Mouse (Mus musculus): ENCODE measurements around the gene Vcam1. TPM values are rescaled to one million over a fixed set of nuclear protein-coding genes. Genes with fewer than 3 reads are reported as not detected.

The Vcam1 gene
- polyA plus RNA-seq, 1 experiment from 2014 or later: 78.6 TPM

DNA sequence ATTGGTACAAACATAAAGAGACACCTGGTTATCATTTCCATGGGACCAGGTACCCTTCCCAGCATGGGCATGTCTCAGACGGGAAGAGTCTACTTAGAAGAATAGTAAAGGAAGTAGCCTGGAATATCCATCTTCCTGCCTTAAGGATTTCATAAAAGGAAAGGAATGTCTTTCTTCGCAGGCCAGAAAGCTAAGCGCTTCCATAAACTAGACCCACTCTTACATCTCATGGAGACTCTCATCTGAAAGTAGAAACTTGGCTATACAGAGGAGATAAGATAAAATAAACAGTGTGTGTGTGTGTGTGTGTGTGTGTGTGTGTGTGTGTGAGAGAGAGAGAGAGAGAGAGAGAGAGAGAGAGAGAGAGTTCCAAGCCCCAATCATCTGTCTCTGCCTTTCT is 36.9 kb downstream of the Vcam1 start:
- ATAC-seq (ENCODE audit: insufficient read depth): peak; percentile 74

GRCm38 (mm10) chr3:116091706-116092105 is 37.8 kb downstream of the Vcam1 start:
- no peak overlapping the region for H3K4me3 ChIP-seq (ENCODE audit: low read depth, low read length)
- peak; percentile 42 for TF ChIP-seq CTCF (IDR thresholded peaks at IDR 0.05; ENCODE audit: low read depth)
- H3K9ac ChIP-seq: no peak overlapping the region
- ATAC-seq (ENCODE audit: insufficient read depth) (no peak), DNase-seq (no peak)
- peaks cover 8% of the 10 kb centered on the region for H3K4me1 ChIP-seq (ENCODE audit: insufficient read depth)
- peaks cover 14% of the 10 kb centered on the region; the same call in 1 of the 2 replicates for H3K9me3 ChIP-seq (ENCODE audit: low read depth, low read length)
- H3K27me3 ChIP-seq (ENCODE audit: insufficient read depth, low read length): no peaks in the 10 kb centered on the region
- no peak overlapping the region for H3K27ac ChIP-seq (ENCODE audit: low read depth)
- H3K36me3 ChIP-seq (ENCODE audit: insufficient read depth): no peaks in the 10 kb centered on the region
- no peak overlapping the region for H3K4me2 ChIP-seq
- 81% methylated on average over 5 of the region's 5 CpGs for WGBS

More for the DNA sequence above, 36.9 kb downstream of the Vcam1 start:
- peak; percentile 66 for DNase-seq
- no peak for TF ChIP-seq CTCF (IDR thresholded peaks at IDR 0.05; ENCODE audit: low read depth)
- Histone ChIP-seq H3K4me3 (ENCODE audit: low read depth, low read length) (no peak overlapping the region), H3K9ac (no peak overlapping the region), H3K27me3 (ENCODE audit: insufficient read depth, low read length) (no peaks in the 10 kb centered on the region), H3K9me3 (ENCODE audit: low read depth, low read length) (peaks cover 12% of the 10 kb centered on the region; the same call in 1 of the 2 replicates), H3K27ac (ENCODE audit: low read depth) (peak overlapping the region; percentile 34; the same call in 1 of the 2 replicates), H3K4me2 (no peak overlapping the region), H3K4me1 (ENCODE audit: insufficient read depth) (peaks cover 8% of the 10 kb centered on the region), H3K36me3 (ENCODE audit: insufficient read depth) (no peaks in the 10 kb centered on the region)
- 51% methylated on average over 3 of the region's 3 CpGs for WGBS

- ATAC-seq (ENCODE audit: insufficient read depth): no peak
- H3K27ac ChIP-seq (ENCODE audit: low read depth): no peak overlapping the region
- 36% methylated on average over 4 of the region's 4 CpGs for WGBS
Measured at GRCm38 (mm10) chr3:116085962-116086361, 43.5 kb downstream of the Vcam1 start.

GRCm38 (mm10) chr3:116080939-116081676 is 48.4 kb downstream of the Vcam1 start:
- peak; percentile 62 for ATAC-seq (ENCODE audit: insufficient read depth)
- H3K4me2 ChIP-seq: peak overlapping the region; percentile 28; the same call in 1 of the 2 replicates
- DNase-seq: peak; percentile 70
- H3K27me3 ChIP-seq (ENCODE audit: insufficient read depth, low read length): no peaks in the 10 kb centered on the region
- H3K9me3 ChIP-seq (ENCODE audit: low read depth, low read length): no peaks in the 10 kb centered on the region
- H3K36me3 ChIP-seq (ENCODE audit: insufficient read depth): no peaks in the 10 kb centered on the region
- no peak overlapping the region for H3K9ac ChIP-seq
- H3K4me3 ChIP-seq (ENCODE audit: low read depth, low read length): no peak overlapping the region
- no peaks in the 10 kb centered on the region; the same call in 1 of the 2 replicates for H3K4me1 ChIP-seq (ENCODE audit: insufficient read depth)
- TF ChIP-seq CTCF (IDR thresholded peaks at IDR 0.05; ENCODE audit: low read depth): peak; percentile 46
- peak overlapping the region; percentile 88 for H3K27ac ChIP-seq (ENCODE audit: low read depth)
- WGBS: 37% methylated on average over 7 of the region's 7 CpGs

More at GRCm38 (mm10) chr3:116085962-116086361, 43.5 kb downstream of the Vcam1 start:
- TF ChIP-seq CTCF (IDR thresholded peaks at IDR 0.05; ENCODE audit: low read depth): no peak
- H3K27me3 ChIP-seq (ENCODE audit: insufficient read depth, low read length): no peaks in the 10 kb centered on the region
- peak; percentile 66 for DNase-seq
- no peaks in the 10 kb centered on the region for H3K36me3 ChIP-seq (ENCODE audit: insufficient read depth)
- H3K4me3 ChIP-seq (ENCODE audit: low read depth, low read length): no peak overlapping the region
- no peak overlapping the region for H3K9ac ChIP-seq
- H3K9me3 ChIP-seq (ENCODE audit: low read depth, low read length): peaks cover 11% of the 10 kb centered on the region; the same call in 1 of the 2 replicates
- no peak overlapping the region for H3K4me2 ChIP-seq
- H3K4me1 ChIP-seq (ENCODE audit: insufficient read depth): no peaks in the 10 kb centered on the region

- Histone ChIP-seq H3K4me2 (peak overlapping the region; percentile 28), H3K36me3 (ENCODE audit: insufficient read depth) (no peaks in the 10 kb centered on the region), H3K4me3 (ENCODE audit: low read depth, low read length) (no peak overlapping the region), H3K27me3 (ENCODE audit: insufficient read depth, low read length) (no peaks in the 10 kb centered on the region), H3K27ac (ENCODE audit: low read depth) (peak overlapping the region; percentile 88), H3K9me3 (ENCODE audit: low read depth, low read length) (no peaks in the 10 kb centered on the region), H3K9ac (no peak overlapping the region), H3K4me1 (ENCODE audit: insufficient read depth) (no peaks in the 10 kb centered on the region; the same call in 1 of the 2 replicates)
- WGBS: 12% methylated on average over 8 of the region's 8 CpGs
- DNase-seq: peak; percentile 89
- ATAC-seq (ENCODE audit: insufficient read depth): peak; percentile 94
- TF ChIP-seq CTCF (IDR thresholded peaks at IDR 0.05; ENCODE audit: low read depth): no peak
Measured at GRCm38 (mm10) chr3:116080166-116080788, 49.2 kb downstream of the Vcam1 start.

- TF ChIP-seq CTCF (IDR thresholded peaks at IDR 0.05; ENCODE audit: low read depth): peak; percentile 19; the same call in 1 of the 2 replicates
- H3K9me3 ChIP-seq (ENCODE audit: low read depth, low read length): no peaks in the 10 kb centered on the region
- H3K9ac ChIP-seq: no peak overlapping the region
- 41% methylated on average over 4 of the region's 4 CpGs for WGBS
- H3K4me1 ChIP-seq (ENCODE audit: insufficient read depth): no peaks in the 10 kb centered on the region; the same call in 1 of the 2 replicates
- H3K4me3 ChIP-seq (ENCODE audit: low read depth, low read length): no peak overlapping the region
- no peaks in the 10 kb centered on the region for H3K36me3 ChIP-seq (ENCODE audit: insufficient read depth)
- no peak overlapping the region for H3K4me2 ChIP-seq
- peak; percentile 63 for DNase-seq
- no peak overlapping the region for H3K27ac ChIP-seq (ENCODE audit: low read depth)
- H3K27me3 ChIP-seq (ENCODE audit: insufficient read depth, low read length): no peaks in the 10 kb centered on the region
- ATAC-seq (ENCODE audit: insufficient read depth): no peak
Measured at GRCm38 (mm10) chr3:116078490-116078889, 51.0 kb downstream of the Vcam1 start.

- ATAC-seq (ENCODE audit: insufficient read depth) (no peak), DNase-seq (no peak)
- no peak overlapping the region for H3K9ac ChIP-seq
- no peak overlapping the region for H3K4me3 ChIP-seq (ENCODE audit: low read depth, low read length)
- H3K4me2 ChIP-seq: no peak overlapping the region
- H3K36me3 ChIP-seq (ENCODE audit: insufficient read depth): no peaks in the 10 kb centered on the region
- no peaks in the 10 kb centered on the region for H3K9me3 ChIP-seq (ENCODE audit: low read depth, low read length)
- H3K27me3 ChIP-seq (ENCODE audit: insufficient read depth, low read length): no peaks in the 10 kb centered on the region
- H3K27ac ChIP-seq (ENCODE audit: low read depth): no peak overlapping the region
- TF ChIP-seq CTCF (IDR thresholded peaks at IDR 0.05; ENCODE audit: low read depth): no peak
- 80% methylated on average over 2 of the region's 2 CpGs for WGBS
- peaks cover 4% of the 10 kb centered on the region; the same call in 1 of the 2 replicates for H3K4me1 ChIP-seq (ENCODE audit: insufficient read depth)
Measured at GRCm38 (mm10) chr3:116076739-116077138, 52.7 kb downstream of the Vcam1 start.
